Mouse (Mus musculus): ENCODE measurements at regions not wholly inside any gene's neighbourhood (a gene's known extent, or its start where the extent isn't known, plus 50 kb on each side); places are given as distances from the start of the nearest gene placed in this dataset.

DNA sequence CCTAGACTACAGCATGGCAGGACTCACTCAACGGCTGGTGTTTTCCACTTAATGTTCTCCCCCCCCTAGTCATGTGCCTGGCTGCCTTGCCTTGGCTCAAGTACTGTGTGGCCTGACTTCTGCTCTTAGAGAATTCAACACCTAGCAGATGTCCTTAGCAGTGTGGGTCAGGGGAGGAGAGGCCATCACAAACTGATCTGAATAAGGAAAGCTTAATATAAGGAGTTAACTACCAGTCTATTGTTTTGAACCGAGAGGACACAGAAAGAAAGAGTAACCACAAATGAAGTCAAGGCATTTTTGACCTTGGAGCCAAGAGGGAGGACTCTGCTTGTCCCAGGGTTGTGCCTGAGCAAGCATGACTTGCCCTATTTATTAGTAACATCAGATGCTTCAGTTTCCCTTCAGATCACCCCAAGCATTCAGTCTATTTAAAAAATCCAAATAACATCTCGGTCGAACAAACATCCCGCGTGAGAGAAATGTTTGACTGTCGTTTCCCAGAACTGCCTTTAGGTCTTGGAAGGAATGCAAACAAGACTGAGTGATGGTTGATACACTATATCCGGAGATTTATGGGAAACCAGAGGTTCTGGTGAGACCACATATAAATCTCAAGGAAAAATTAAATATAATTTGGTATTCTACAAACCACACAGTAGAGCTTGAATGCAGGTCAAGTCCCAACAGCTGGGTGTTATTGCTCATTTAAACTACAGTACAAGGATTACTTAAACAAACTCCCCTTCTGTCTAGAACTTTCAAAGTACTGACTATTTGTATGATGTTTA lies 58.0 kb upstream of the Map4k3 start:
- H3K9me3 ChIP-seq = 0 out of 2 replicates have a peak, but pooled peaks cover 3% of the 10 kb centered on the region
- H3K36me3 ChIP-seq = no peaks in the 10 kb centered on the region
- WGBS = 84% methylated on average over 8 of the region's 8 CpGs
- H3K9ac ChIP-seq (replicated peaks) = no peak overlapping the region
- H3K4me3 ChIP-seq = no peak overlapping the region
- no peak overlapping the region for H3K4me2 ChIP-seq (replicated peaks)
- no peak overlapping the region for H3K27ac ChIP-seq (replicated peaks)
- H3K27me3 ChIP-seq = no peaks in the 10 kb centered on the region
- ATAC-seq (ENCODE audit: low FRiP score, low read depth) = no peak
- no peaks in the 10 kb centered on the region for H3K4me1 ChIP-seq

DNA sequence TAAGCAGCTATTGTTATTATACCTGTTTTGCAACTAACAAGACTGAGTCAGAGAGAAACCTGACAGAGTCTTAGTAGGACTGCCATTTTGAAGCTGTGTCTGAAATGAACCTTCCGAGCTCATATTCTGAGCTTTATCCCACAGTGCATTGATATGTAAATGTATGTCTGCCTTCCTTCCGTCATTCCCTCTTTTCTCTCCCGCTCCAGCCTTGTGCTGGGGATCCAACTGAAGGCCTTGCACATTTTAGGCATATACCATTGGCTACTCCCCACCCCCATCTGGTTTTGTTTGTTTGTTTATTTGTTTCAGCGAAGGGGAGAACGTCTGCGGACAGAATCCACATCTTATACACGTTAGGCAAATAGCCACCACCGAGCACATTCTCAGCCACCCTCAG lies 57.2 kb upstream of the Map4k3 start:
- WGBS = 62% methylated on average over 8 of the region's 8 CpGs
- Histone ChIP-seq H3K27me3 (no peaks in the 10 kb centered on the region), H3K4me3 (no peak overlapping the region), H3K9me3 (0 out of 2 replicates have a peak, but pooled peaks cover 3% of the 10 kb centered on the region), H3K36me3 (no peaks in the 10 kb centered on the region), H3K4me1 (no peaks in the 10 kb centered on the region), H3K27ac (replicated peaks) (no peak overlapping the region), H3K9ac (replicated peaks) (no peak overlapping the region), H3K4me2 (replicated peaks) (no peak overlapping the region)
- no peak for ATAC-seq (ENCODE audit: low FRiP score, low read depth)

DNA sequence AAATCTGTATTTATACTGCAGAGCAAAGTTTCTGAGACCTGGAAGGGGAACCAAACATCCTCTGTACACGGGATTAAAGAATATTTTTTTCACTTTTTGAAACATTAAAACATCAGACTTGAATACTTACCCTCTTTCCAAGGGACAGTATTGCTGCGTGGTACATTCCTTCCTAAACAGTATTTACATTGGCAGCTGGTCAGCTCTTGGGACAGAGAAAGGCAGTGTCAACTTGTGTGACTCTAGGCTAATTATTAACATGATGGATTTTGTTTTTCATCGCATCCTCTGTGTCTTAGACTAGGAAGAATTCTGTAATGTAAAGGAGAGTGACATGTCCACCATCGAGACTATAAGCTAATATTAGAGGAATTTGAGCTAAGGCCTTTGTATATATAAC lies 56.8 kb upstream of the Map4k3 start:
- no peak for ATAC-seq (ENCODE audit: low FRiP score, low read depth)
- no peaks in the 10 kb centered on the region for H3K36me3 ChIP-seq
- WGBS = 79% methylated on average over 4 of the region's 4 CpGs
- no peak overlapping the region for H3K4me2 ChIP-seq (replicated peaks)
- no peak overlapping the region for H3K27ac ChIP-seq (replicated peaks)
- H3K4me3 ChIP-seq = no peak overlapping the region
- H3K9ac ChIP-seq (replicated peaks) = no peak overlapping the region
- 0 out of 2 replicates have a peak, but pooled peaks cover 3% of the 10 kb centered on the region for H3K9me3 ChIP-seq
- H3K4me1 ChIP-seq = no peaks in the 10 kb centered on the region
- H3K27me3 ChIP-seq = no peaks in the 10 kb centered on the region

DNA sequence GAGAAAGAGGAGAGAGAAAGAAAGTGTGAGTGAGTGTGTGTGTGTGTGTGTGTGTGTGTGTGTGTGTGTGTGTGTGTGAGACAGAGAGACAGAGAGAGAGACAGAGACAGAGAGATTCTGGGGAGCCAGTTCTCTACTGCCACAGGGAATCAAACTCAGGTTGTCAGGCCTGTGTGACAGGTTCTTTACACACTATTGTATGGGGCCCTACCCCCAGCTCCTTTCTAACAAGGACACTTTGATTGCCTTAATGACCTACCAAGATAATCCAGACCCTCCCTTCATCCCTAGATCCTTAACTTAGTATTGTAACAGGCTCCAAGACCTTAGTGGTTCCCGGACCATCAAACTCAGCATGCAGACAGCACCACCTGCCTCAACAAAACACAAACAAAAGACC lies 53.9 kb upstream of the Map4k3 start:
- WGBS = 20% methylated on average over 1 of the region's 1 CpGs
- no peaks in the 10 kb centered on the region for H3K36me3 ChIP-seq

DNA sequence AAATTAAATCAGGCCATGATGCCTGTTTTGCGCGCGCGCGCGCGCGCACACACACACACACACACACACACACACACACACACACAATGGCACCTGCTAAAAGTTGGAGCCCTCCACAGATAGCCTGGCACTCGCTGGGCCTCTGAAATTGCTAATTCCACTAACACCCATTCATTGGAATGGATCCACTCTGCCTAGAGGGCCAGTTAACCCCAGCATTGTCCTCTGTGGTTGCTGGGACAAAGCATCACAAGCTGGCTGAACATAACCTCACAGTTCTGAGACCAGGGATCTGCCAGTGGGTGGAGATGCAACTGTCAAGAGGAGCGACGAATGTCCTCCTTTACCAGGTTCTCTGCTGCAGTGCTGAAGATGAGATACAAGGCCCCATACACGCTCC lies 53.3 kb upstream of the Map4k3 start:
- H3K27ac ChIP-seq (replicated peaks) = no peak overlapping the region
- no peaks in the 10 kb centered on the region for H3K27me3 ChIP-seq
- H3K4me1 ChIP-seq = no peaks in the 10 kb centered on the region
- no peak overlapping the region for H3K4me3 ChIP-seq
- no peak overlapping the region for H3K9ac ChIP-seq (replicated peaks)
- H3K36me3 ChIP-seq = no peaks in the 10 kb centered on the region
- 68% methylated on average over 4 of the region's 12 CpGs for WGBS
- no peak for ATAC-seq (ENCODE audit: low FRiP score, low read depth)
- no peak overlapping the region for H3K4me2 ChIP-seq (replicated peaks)
- no peaks in the 10 kb centered on the region for H3K9me3 ChIP-seq

More for the DNA sequence above, 53.9 kb upstream of the Map4k3 start:
- Histone ChIP-seq H3K4me2 (replicated peaks) (no peak overlapping the region), H3K27me3 (no peaks in the 10 kb centered on the region), H3K9me3 (no peaks in the 10 kb centered on the region), H3K4me1 (no peaks in the 10 kb centered on the region), H3K4me3 (no peak overlapping the region), H3K27ac (replicated peaks) (no peak overlapping the region), H3K9ac (replicated peaks) (no peak overlapping the region)
- ATAC-seq (ENCODE audit: low FRiP score, low read depth) = no peak

DNA sequence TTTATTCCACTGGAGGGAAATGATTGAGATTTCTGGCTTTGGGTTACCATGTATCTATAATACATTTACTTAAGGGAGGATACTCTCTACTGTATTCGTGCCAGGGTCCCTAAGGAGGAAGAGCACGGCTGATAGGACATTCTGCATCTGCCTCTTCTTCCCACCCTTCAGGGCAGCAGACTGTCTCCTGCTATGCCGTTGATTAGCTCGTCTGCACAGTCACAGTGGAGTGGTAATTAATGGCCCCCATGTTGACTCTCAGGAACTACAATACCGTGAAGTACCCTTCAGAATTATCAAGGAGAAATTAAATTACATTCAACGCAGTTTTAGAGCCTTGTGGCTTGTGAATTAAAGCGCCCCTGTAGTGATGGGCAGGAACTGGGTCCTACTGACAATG lies 52.0 kb upstream of the Map4k3 start:
- WGBS = 73% methylated on average over 7 of the region's 7 CpGs
- H3K9ac ChIP-seq (replicated peaks) = no peak overlapping the region
- no peak overlapping the region for H3K4me3 ChIP-seq
- no peaks in the 10 kb centered on the region for H3K36me3 ChIP-seq
- no peaks in the 10 kb centered on the region for H3K27me3 ChIP-seq
- H3K4me2 ChIP-seq (replicated peaks) = no peak overlapping the region
- no peak overlapping the region for H3K27ac ChIP-seq (replicated peaks)
- no peaks in the 10 kb centered on the region for H3K4me1 ChIP-seq
- ATAC-seq (ENCODE audit: low FRiP score, low read depth) = no peak
- H3K9me3 ChIP-seq = no peaks in the 10 kb centered on the region

DNA sequence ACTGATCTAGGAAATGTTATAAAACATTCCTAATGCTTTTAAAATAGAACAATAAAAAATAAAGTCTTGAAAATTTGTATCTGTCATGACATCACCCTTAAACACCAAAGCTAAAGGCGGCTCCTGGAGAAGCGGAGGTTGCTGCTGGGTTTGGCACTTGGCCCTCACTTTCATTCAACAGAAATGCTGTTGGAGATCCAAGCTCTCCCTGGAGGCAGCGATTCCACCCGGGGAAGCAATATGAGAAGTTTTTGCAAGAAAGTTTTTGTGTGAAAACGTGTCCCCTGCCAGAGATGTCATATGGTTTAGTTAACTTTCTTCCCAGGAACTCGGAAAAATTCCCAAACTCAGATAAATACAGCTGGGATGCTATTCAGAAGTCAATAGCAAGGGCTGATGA lies 51.5 kb upstream of the Map4k3 start:
- Histone ChIP-seq H3K4me1 (no peaks in the 10 kb centered on the region), H3K27me3 (no peaks in the 10 kb centered on the region), H3K27ac (replicated peaks) (no peak overlapping the region), H3K4me2 (replicated peaks) (no peak overlapping the region), H3K36me3 (no peaks in the 10 kb centered on the region), H3K9me3 (no peaks in the 10 kb centered on the region), H3K4me3 (no peak overlapping the region), H3K9ac (replicated peaks) (no peak overlapping the region)
- ATAC-seq (ENCODE audit: low FRiP score, low read depth) = no peak
- 79% methylated on average over 6 of the region's 6 CpGs for WGBS
